Mouse (Mus musculus): ENCODE data around the gene Vmn1r210. TPM values are rescaled to one million over a fixed set of nuclear protein-coding genes. Genes with fewer than 3 reads are reported as not detected.
"Not testable (repeated sequence)": the region's sequence is repeated elsewhere in the genome, so short reads cannot be mapped to it uniquely, and the experiment has no call there.

Gene Vmn1r210
- not detected for total RNA-seq (2021)
- long read RNA-seq, experiment 1: 0 reads
- long read RNA-seq, experiment 2: 0 reads

- no peak for DNase-seq (ENCODE audit: low spot score in 2 of 2)
Observed at GRCm38 (mm10) chr13:22831248-22831647, at the start of gene Vmn1r210. Gene Vmn1r210 (minus strand): TSS chr13:22831348.

- DNase-seq (ENCODE audit: low spot score in 2 of 2): no peak
Observed at GRCm38 (mm10) chr13:22879257-22879656, 48.1 kb upstream of the Vmn1r210 start.

- no peak for DNase-seq (ENCODE audit: low spot score in 2 of 2)
Observed at GRCm38 (mm10) chr13:22857461-22857860, 26.3 kb upstream of the Vmn1r210 start, which contains the start of gene Vmn1r211. Gene Vmn1r211 (minus strand): TSS chr13:22857561.

- no peak for DNase-seq (ENCODE audit: low spot score in 2 of 2)
Observed at GRCm38 (mm10) chr13:22854760-22855159, 23.6 kb upstream of the Vmn1r210 start.

GRCm38 (mm10) chr13:22846798-22847197, 15.7 kb upstream of the Vmn1r210 start:
- no peak for DNase-seq (ENCODE audit: low spot score in 2 of 2)

- DNase-seq (ENCODE audit: low spot score in 2 of 2): not testable (repeated sequence)
Observed at GRCm38 (mm10) chr13:22844304-22844703, 13.2 kb upstream of the Vmn1r210 start.

GRCm38 (mm10) chr13:22829395-22829794, 1.8 kb downstream of the Vmn1r210 start:
- not testable (repeated sequence) for DNase-seq (ENCODE audit: low spot score in 2 of 2)

GRCm38 (mm10) chr13:22821601-22822000, 9.5 kb downstream of the Vmn1r210 start:
- DNase-seq (ENCODE audit: low spot score in 2 of 2): not testable (repeated sequence)

GRCm38 (mm10) chr13:22809582-22809981, 21.6 kb downstream of the Vmn1r210 start, which contains the start of gene Vmn1r209:
Gene Vmn1r209 (minus strand): TSS chr13:22809682.
- DNase-seq (ENCODE audit: low spot score in 2 of 2): not testable (repeated sequence)

- not testable (repeated sequence) for DNase-seq (ENCODE audit: low spot score in 2 of 2)
Observed at GRCm38 (mm10) chr13:22788096-22788495, 43.1 kb downstream of the Vmn1r210 start.

GRCm38 (mm10) chr13:22784159-22784558, 47.0 kb downstream of the Vmn1r210 start:
- not testable (repeated sequence) for DNase-seq (ENCODE audit: low spot score in 2 of 2)

GRCm38 (mm10) chr13:22777300-22777699, 53.8 kb downstream of the Vmn1r210 start, which contains the start of gene Vmn1r208:
Gene Vmn1r208 (minus strand): TSS chr13:22777400.
- not testable (repeated sequence) for DNase-seq (ENCODE audit: low spot score in 2 of 2)

Other genes with a start within 250 kb of the Vmn1r210 start
- not detected for gene Vmn1r205, start 238.3 kb downstream of the Vmn1r210 start, total RNA-seq (2021)
- gene Vmn1r206, start 207.1 kb downstream of the Vmn1r210 start, total RNA-seq (2021): not detected
- not detected for gene Vmn1r207-ps, start 101.7 kb downstream of the Vmn1r210 start, total RNA-seq (2021)
- gene Vmn1r208, start 53.9 kb downstream of the Vmn1r210 start, total RNA-seq (2021): not detected
- gene Vmn1r209, start 21.7 kb downstream of the Vmn1r210 start, total RNA-seq (2021): not detected
- gene Vmn1r211, start 26.2 kb upstream of the Vmn1r210 start, total RNA-seq (2021): not detected
- gene Vmn1r212, start 52.9 kb upstream of the Vmn1r210 start, total RNA-seq (2021): not detected
- gene Vmn1r213, start 176.3 kb upstream of the Vmn1r210 start, total RNA-seq (2021): not detected
- not detected for gene Vmn1r214, start 199.1 kb upstream of the Vmn1r210 start, total RNA-seq (2021)
- not detected for gene Vmn1r215, start 236.7 kb upstream of the Vmn1r210 start, total RNA-seq (2021)

Measured in gastrocnemius, postnatal 4 days (tissue).